Mouse (Mus musculus) hindbrain, embryonic 15.5 days (tissue): Measurements from ENCODE around the gene Pla2g6. TPM values are rescaled to one million over a fixed set of nuclear protein-coding genes. Genes with fewer than 3 reads are reported as not detected.

Experiments
- ATAC-seq: fragments of 200-750 bp; cut with Nextera tagmentation; 2 replicates; pipeline ENCODE4 v1.8.0; 2017; ENCODE audit warnings: low read depth, moderate number of reproducible peaks, moderate TSS enrichment; ENCODE audit not compliant: low FRiP score
- H3K27ac ChIP-seq: fragments of 300-500 bp; sonication (generic); replicated peaks from 2 replicates; pipeline ENCODE4 v1.5.1; 2015; ENCODE audit warnings: mild to moderate bottlenecking, inconsistent platforms
- H3K27me3 ChIP-seq: fragments of 300-500 bp; sonication (generic); 2 replicates; pipeline ENCODE4 v1.6.1; 2015; ENCODE audit warnings: control low read depth, inconsistent platforms
- H3K36me3 ChIP-seq: fragments of 300-500 bp; sonication (generic); 2 replicates; pipeline ENCODE4 v1.6.1; 2015; ENCODE audit warnings: control low read depth, inconsistent platforms
- H3K4me1 ChIP-seq: fragments of 300-500 bp; sonication (generic); replicated peaks from 2 replicates; pipeline ENCODE4 v1.6.1; 2015; ENCODE audit warnings: control low read depth, inconsistent platforms
- H3K4me2 ChIP-seq: fragments of 300-500 bp; sonication (generic); 2 replicates; pipeline ENCODE4 v1.6.1; 2015; ENCODE audit warnings: moderate library complexity, mild to moderate bottlenecking, inconsistent platforms
- H3K4me3 ChIP-seq: fragments of 300-500 bp; sonication (generic); 2 replicates; pipeline ENCODE4 v1.5.1; 2015; ENCODE audit warnings: mild to moderate bottlenecking, inconsistent platforms
- H3K9ac ChIP-seq: fragments of 300-500 bp; sonication (generic); 2 replicates; pipeline ENCODE4 v1.6.1; 2015; ENCODE audit warnings: inconsistent platforms
- H3K9me3 ChIP-seq: fragments of 300-500 bp; sonication (generic); 2 replicates; pipeline ENCODE4 v1.6.1; 2016; ENCODE audit warnings: control low read depth, inconsistent platforms
- WGBS: fragments of 180-500 bp; shearing (Covaris S2); methylation state at CpG from one replicate; pipeline ENCODE4 v1.1.7; 2015; 5-methylcytosine and 5-hydroxymethylcytosine counted together
- polyA plus RNA-seq: library from polyadenylated mRNA; unstranded; fragments of >200 nt; fragmentation: Nextera tagmentation; extraction: Ambion mirVana; gene quantifications from 2 replicates; pipeline ENCODE4 v1.2.1, GENCODE M21; 2015

Pla2g6 gene
- polyA plus RNA-seq, result 27.1 and 32.5 TPM in 2 replicates

DNA sequence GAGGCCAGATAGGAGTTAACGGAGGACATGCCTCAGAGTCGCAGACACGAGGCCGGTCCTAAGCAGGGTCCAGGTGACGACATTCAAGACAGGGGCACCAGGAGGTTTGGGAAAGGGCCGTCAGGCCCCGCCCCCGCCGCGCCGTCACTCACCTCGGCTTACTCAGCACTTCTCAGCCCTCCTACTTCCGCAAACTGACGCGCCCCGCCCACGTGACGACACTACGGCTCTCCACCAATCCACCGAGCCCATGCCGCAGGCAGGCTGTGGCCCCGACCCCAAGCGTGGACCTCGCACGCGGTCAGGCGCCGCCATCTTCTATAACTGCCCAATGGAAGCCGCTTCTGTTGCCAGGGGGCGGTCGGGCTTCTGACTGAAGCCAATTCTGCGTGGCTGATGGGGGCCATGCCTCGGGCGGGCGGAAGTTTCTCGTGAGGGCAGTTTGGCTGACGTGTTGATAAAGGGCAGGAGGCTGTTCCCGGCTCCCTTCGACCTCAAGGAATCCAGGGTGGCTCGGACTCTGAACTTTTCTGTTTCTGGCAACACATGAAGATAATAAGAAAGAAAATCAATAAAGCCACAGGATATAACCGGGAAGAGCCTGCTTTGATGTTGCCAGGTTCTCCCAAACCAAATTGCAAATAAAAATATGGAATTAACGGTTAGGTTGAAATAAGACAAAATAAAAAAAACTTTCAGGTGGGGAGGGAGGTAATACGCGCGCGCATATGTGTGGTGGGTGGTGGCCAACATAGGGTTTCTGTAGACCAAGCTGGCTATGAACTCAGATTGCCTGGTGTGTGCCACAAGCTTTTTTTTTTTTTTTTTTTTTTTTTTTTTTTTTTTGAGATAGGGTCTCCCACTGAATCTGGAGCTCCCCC lies at the start of gene Pla2g6:
Gene Pla2g6, minus strand, starts transcription at position 333 of the 881 bp plus-strand sequence.
- H3K9me3 ChIP-seq, result no peaks in the 10 kb centered on the region
- H3K4me2 ChIP-seq, result peak within 1 kb of the TSS; percentile 79
- H3K36me3 ChIP-seq, result no peaks in the 10 kb centered on the region
- peak within 1 kb of the TSS; percentile 59 for H3K9ac ChIP-seq
- H3K27me3 ChIP-seq, result no peaks in the 10 kb centered on the region
- 3% methylated on average over 46 of the region's 46 CpGs for WGBS
- peaks cover 30% of the 10 kb centered on the region for H3K4me1 ChIP-seq
- peak within 1 kb of the TSS; percentile 91 for H3K27ac ChIP-seq
- peak; percentile 97 for ATAC-seq
- H3K4me3 ChIP-seq, result peak within 1 kb of the TSS; percentile 52

- Histone ChIP-seq H3K9me3 (no peaks in the 10 kb centered on the region), H3K27ac (no peak overlapping the region), H3K4me1 (peaks cover 13% of the 10 kb centered on the region), H3K4me3 (no peak overlapping the region), H3K27me3 (no peaks in the 10 kb centered on the region), H3K9ac (no peak overlapping the region), H3K36me3 (peaks cover 28% of the 10 kb centered on the region), H3K4me2 (no peak overlapping the region)
- no peak for ATAC-seq
- WGBS, result 77% methylated on average over 6 of the region's 6 CpGs
Measured at GRCm38 (mm10) chr15:79377681-79378080, 49.5 kb upstream of the Pla2g6 start.

GRCm38 (mm10) chr15:79374760-79375159 lies 46.6 kb upstream of the Pla2g6 start:
- no peak overlapping the region for H3K4me3 ChIP-seq
- no peaks in the 10 kb centered on the region for H3K9me3 ChIP-seq
- no peak overlapping the region for H3K9ac ChIP-seq
- 47% methylated on average over 3 of the region's 3 CpGs for WGBS
- no peaks in the 10 kb centered on the region for H3K4me1 ChIP-seq
- no peak overlapping the region for H3K27ac ChIP-seq
- no peak overlapping the region for H3K4me2 ChIP-seq
- ATAC-seq, result no peak
- peaks cover 40% of the 10 kb centered on the region for H3K36me3 ChIP-seq
- no peaks in the 10 kb centered on the region for H3K27me3 ChIP-seq

DNA sequence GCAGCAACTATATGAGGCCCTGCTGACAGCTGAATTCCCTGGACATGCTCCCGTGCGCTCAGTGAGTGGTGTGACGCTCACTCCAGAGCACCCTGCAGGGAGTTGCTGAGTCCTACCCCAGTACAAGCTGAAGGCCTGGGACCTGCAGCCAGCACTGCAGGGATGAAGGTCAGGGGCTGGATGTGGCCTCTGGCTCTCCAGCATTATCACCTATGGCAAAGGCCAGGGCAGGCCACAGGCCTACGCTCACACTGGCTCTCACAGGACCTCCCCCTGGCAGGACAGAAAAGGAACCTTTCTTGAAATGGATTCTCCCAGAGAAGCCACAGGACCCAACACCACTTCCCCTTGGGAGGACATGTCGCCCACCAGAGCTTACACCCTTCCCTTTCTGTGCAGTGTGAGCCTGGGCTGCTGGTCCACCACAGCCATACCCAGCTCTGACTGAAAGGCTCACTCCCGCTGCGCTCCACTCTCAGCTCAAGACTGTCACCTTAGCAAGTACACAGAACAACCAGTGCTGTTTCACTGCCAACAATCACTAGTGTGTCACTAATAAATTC lies 42.2 kb upstream of the Pla2g6 start:
- no peaks in the 10 kb centered on the region for H3K27me3 ChIP-seq
- no peak overlapping the region for H3K27ac ChIP-seq
- H3K9me3 ChIP-seq, result no peaks in the 10 kb centered on the region
- WGBS, result 74% methylated on average over 7 of the region's 7 CpGs
- H3K4me2 ChIP-seq, result no peak overlapping the region
- no peak overlapping the region for H3K9ac ChIP-seq
- H3K4me3 ChIP-seq, result no peak overlapping the region
- H3K4me1 ChIP-seq, result no peaks in the 10 kb centered on the region
- no peak for ATAC-seq
- peaks cover 40% of the 10 kb centered on the region; the same call in 1 of the 2 replicates for H3K36me3 ChIP-seq

- no peak overlapping the region for H3K9ac ChIP-seq
- H3K36me3 ChIP-seq, result peaks cover 47% of the 10 kb centered on the region; the same call in 1 of the 2 replicates
- no peak overlapping the region for H3K4me3 ChIP-seq
- no peak for ATAC-seq
- H3K9me3 ChIP-seq, result no peaks in the 10 kb centered on the region
- H3K27ac ChIP-seq, result no peak overlapping the region
- no peaks in the 10 kb centered on the region for H3K4me1 ChIP-seq
- H3K4me2 ChIP-seq, result no peak overlapping the region
- no peaks in the 10 kb centered on the region for H3K27me3 ChIP-seq
- 73% methylated on average over 15 of the region's 15 CpGs for WGBS
Measured at GRCm38 (mm10) chr15:79369452-79370280, 41.5 kb upstream of the Pla2g6 start.

DNA sequence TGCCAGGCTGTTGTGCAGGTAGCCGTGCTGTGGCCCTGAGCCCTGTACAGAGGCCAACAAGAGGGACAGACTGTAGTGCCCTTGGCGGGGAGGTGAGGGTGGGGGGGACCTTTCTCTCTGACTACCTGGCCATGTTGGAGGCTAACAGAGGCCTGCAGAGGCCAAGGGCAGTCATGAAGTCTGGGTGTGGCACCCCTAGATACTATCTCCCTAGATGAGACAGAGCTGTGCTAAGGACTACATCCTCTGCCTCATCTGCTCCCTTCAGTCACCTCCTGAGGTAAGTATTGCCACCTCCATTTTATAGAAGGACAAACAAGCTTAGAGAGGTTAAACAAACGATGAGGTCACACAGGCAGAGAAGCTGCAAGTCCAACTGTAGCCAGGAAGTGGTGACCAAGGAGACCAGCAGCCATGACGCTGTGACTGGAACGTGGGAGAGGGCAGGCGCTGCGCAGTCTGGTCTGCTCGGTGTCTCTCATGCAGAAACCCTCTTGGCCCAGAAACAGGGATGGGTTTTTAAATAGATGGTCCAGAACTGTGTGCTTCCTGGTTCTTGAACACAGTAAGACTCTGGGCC lies 40.8 kb upstream of the Pla2g6 start:
- H3K36me3 ChIP-seq, result peaks cover 46% of the 10 kb centered on the region; the same call in 1 of the 2 replicates
- H3K4me2 ChIP-seq, result no peak overlapping the region
- peak overlapping the region; percentile 44; the same call in 1 of the 2 replicates for H3K27ac ChIP-seq
- H3K4me1 ChIP-seq, result no peaks in the 10 kb centered on the region
- peak; percentile 9; the same call in 1 of the 2 replicates for ATAC-seq
- H3K9ac ChIP-seq, result no peak overlapping the region
- H3K9me3 ChIP-seq, result no peaks in the 10 kb centered on the region
- no peaks in the 10 kb centered on the region for H3K27me3 ChIP-seq
- no peak overlapping the region for H3K4me3 ChIP-seq
- 91% methylated on average over 8 of the region's 8 CpGs for WGBS

GRCm38 (mm10) chr15:79368313-79368811 lies 40.2 kb upstream of the Pla2g6 start:
- H3K27ac ChIP-seq, result peak overlapping the region; percentile 44
- H3K9ac ChIP-seq, result no peak overlapping the region
- H3K36me3 ChIP-seq, result peaks cover 48% of the 10 kb centered on the region; the same call in 1 of the 2 replicates
- peak; percentile 40; the same call in 1 of the 2 replicates for ATAC-seq
- H3K4me1 ChIP-seq, result no peaks in the 10 kb centered on the region
- H3K9me3 ChIP-seq, result no peaks in the 10 kb centered on the region
- no peaks in the 10 kb centered on the region for H3K27me3 ChIP-seq
- H3K4me2 ChIP-seq, result no peak overlapping the region
- WGBS, result 73% methylated on average over 14 of the region's 14 CpGs
- no peak overlapping the region for H3K4me3 ChIP-seq

GRCm38 (mm10) chr15:79366402-79366801 lies 38.2 kb upstream of the Pla2g6 start:
- 95% methylated on average over 5 of the region's 5 CpGs for WGBS
- H3K27ac ChIP-seq, result no peak overlapping the region
- no peak overlapping the region for H3K4me2 ChIP-seq
- no peak overlapping the region for H3K9ac ChIP-seq
- no peak for ATAC-seq
- H3K36me3 ChIP-seq, result peaks cover 48% of the 10 kb centered on the region; the same call in 1 of the 2 replicates
- no peaks in the 10 kb centered on the region for H3K27me3 ChIP-seq
- H3K4me3 ChIP-seq, result no peak overlapping the region
- H3K4me1 ChIP-seq, result no peaks in the 10 kb centered on the region
- H3K9me3 ChIP-seq, result no peaks in the 10 kb centered on the region

DNA sequence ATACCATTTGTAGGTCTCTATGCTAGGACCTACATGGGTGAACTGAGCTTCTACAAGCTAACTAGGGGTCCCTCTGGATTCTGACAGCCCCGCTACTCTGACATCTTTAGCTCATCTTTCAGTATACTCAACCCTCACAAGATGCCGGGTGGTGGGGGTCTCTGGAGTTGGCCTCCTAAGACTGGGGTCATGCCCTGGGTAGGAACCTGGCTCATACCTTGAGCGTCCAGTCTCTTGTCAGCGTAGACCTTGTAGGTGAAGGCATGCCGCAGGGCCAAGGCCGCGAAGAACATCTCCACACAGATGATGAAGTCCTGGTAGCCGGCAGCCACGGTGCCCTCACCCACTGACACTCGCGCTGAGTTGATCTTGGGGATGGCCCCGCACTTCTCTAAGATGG lies 36.9 kb upstream of the Pla2g6 start:
- no peaks in the 10 kb centered on the region for H3K9me3 ChIP-seq
- H3K4me3 ChIP-seq, result no peak overlapping the region
- no peak overlapping the region for H3K4me2 ChIP-seq
- no peaks in the 10 kb centered on the region for H3K27me3 ChIP-seq
- H3K36me3 ChIP-seq, result peaks cover 47% of the 10 kb centered on the region; the same call in 1 of the 2 replicates
- H3K27ac ChIP-seq, result no peak overlapping the region
- WGBS, result 97% methylated on average over 12 of the region's 12 CpGs
- H3K9ac ChIP-seq, result no peak overlapping the region
- no peak for ATAC-seq
- peaks cover 1% of the 10 kb centered on the region for H3K4me1 ChIP-seq

DNA sequence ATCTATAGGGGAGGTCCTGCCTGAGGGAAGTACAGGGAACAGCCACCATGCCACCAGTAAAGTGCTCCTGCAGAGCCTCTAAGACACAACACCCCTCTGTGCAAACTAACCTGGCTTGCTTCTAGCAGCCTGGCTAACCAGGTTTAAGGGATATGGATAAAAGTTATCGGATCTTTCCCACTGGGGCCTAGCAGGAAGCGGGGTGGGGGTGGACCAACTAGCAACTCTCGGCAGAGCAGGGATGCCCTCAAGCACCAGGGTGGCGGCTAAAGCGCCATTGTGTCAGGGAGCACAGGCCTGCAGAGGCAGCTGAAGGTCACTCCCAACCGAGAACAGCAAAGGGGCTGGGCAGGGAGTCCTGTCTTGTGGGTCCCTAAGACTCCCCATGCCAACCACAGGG lies 35.9 kb upstream of the Pla2g6 start:
- Histone ChIP-seq H3K36me3 (peaks cover 38% of the 10 kb centered on the region; the same call in 1 of the 2 replicates), H3K4me1 (peaks cover 5% of the 10 kb centered on the region), H3K27ac (no peak overlapping the region), H3K9me3 (no peaks in the 10 kb centered on the region), H3K4me2 (no peak overlapping the region), H3K9ac (no peak overlapping the region), H3K27me3 (no peaks in the 10 kb centered on the region), H3K4me3 (no peak overlapping the region)
- whole genome bisulfite sequencing, result 83% methylated on average over 6 of the region's 6 CpGs
- ATAC-seq, result no peak

DNA sequence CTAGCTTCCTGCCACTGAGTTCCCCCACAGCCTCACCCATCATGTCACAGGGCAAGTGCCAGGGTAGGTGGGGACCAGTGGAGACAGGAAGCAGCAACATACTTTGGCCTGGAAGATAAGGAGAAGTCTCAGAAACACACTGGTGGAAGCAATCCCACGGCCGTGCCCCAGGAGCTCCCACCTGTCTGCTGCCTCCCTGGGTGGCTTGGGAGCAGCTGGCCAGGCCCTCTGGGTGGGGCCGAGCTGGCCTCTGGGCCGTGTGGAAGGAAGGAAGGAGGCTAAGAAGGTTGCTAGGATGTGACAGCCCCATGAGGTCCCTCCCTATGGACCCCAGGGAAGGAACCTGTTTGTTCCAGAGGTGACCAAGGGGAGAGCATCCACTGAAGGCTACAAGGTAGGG lies 32.8 kb upstream of the Pla2g6 start:
- Histone ChIP-seq H3K4me1 (peaks cover 23% of the 10 kb centered on the region), H3K27me3 (peaks cover 2% of the 10 kb centered on the region; the same call in 1 of the 2 replicates), H3K27ac (no peak overlapping the region), H3K9me3 (no peaks in the 10 kb centered on the region), H3K9ac (no peak overlapping the region), H3K4me3 (no peak overlapping the region), H3K4me2 (no peak overlapping the region), H3K36me3 (peaks cover 32% of the 10 kb centered on the region; the same call in 1 of the 2 replicates)
- 63% methylated on average over 4 of the region's 4 CpGs for WGBS
- no peak for ATAC-seq
